Mouse (Mus musculus) midbrain, postnatal 0 days (tissue): ENCODE results near the gene Wdr18. TPM values are rescaled to one million over a fixed set of nuclear protein-coding genes. Genes with fewer than 3 reads are reported as not detected.
A peak's percentile ranks its signal among the peaks of the same experiment; 100 is the strongest.

Experiments
- ATAC-seq: fragments of 200-750 bp; cut with Nextera tagmentation; 2 replicates; pipeline ENCODE4 v1.8.0; 2017; ENCODE audit warnings: moderate number of reproducible peaks, mild to moderate bottlenecking, moderate TSS enrichment, moderate library complexity; ENCODE audit not compliant: low FRiP score
- DNase-seq: peaks from one replicate; pipeline ENCODE4 v3.0.0-alpha.2; 2015; ENCODE audit warnings: low spot score
- H3K27ac ChIP-seq: fragments of 300-500 bp; sonication (generic); 2 replicates; pipeline ENCODE4 v1.5.1; 2014; ENCODE audit warnings: low read depth, mild to moderate bottlenecking, low read length, mixed read lengths
- H3K27me3 ChIP-seq: fragments of 300-500 bp; sonication (generic); 2 replicates; pipeline ENCODE4 v1.6.1; 2014; ENCODE audit warnings: low read length, control low read depth, mixed read lengths; ENCODE audit not compliant: insufficient read depth
- H3K36me3 ChIP-seq: fragments of 300-500 bp; sonication (generic); 2 replicates; pipeline ENCODE4 v1.6.1; 2014; ENCODE audit warnings: low read length, control low read depth, mixed read lengths; ENCODE audit not compliant: insufficient read depth
- H3K4me1 ChIP-seq: fragments of 300-500 bp; sonication (generic); 2 replicates; pipeline ENCODE4 v1.6.1; 2014; ENCODE audit warnings: mild to moderate bottlenecking, control low read depth, antibody characterized with exemption, low read length, mixed read lengths; ENCODE audit not compliant: insufficient read depth
- H3K4me2 ChIP-seq: fragments of 300-500 bp; sonication (generic); 2 replicates; pipeline ENCODE4 v1.6.1; 2014; ENCODE audit warnings: low read depth, mild to moderate bottlenecking, low read length, mixed read lengths; ENCODE audit not compliant: poor library complexity, severe bottlenecking
- H3K4me3 ChIP-seq: fragments of 300-500 bp; sonication (generic); 2 replicates; pipeline ENCODE4 v1.5.1; 2014; ENCODE audit warnings: low read depth, mild to moderate bottlenecking, low read length, moderate library complexity
- H3K9ac ChIP-seq: fragments of 300-500 bp; sonication (generic); replicated peaks from 2 replicates; pipeline ENCODE4 v1.6.1; 2014; ENCODE audit warnings: mild to moderate bottlenecking, low read length, moderate library complexity, mixed read lengths; ENCODE audit not compliant: poor library complexity, severe bottlenecking
- H3K9me3 ChIP-seq: fragments of 300-500 bp; sonication (generic); 2 replicates; pipeline ENCODE4 v1.6.1; 2016; ENCODE audit warnings: low read length, control low read depth
- CTCF ChIP-seq: IDR thresholded peaks from 2 replicates; pipeline ENCODE4 v1.5.1; 2016; ENCODE audit warnings: antibody characterized with exemption, mild to moderate bottlenecking
- WGBS: fragments of 180-500 bp; shearing (Covaris S2); extraction: QIAGEN DNeasy Blood & Tissue Kit; methylation state at CpG from one replicate; pipeline ENCODE4 v1.1.7; 2014; 5-methylcytosine and 5-hydroxymethylcytosine counted together
- polyA plus RNA-seq: library from polyadenylated mRNA; unstranded; fragments of >200 nt; fragmentation: Nextera tagmentation; extraction: Ambion mirVana; gene quantifications from 2 replicates; pipeline ENCODE4 v1.2.1, GENCODE M21; 2015
- total RNA-seq: library from RNA; depleted of rRNA; stranded (reverse); fragments of >200 nt; gene quantifications from 2 replicates; pipeline ENCODE4 v1.2.3, GENCODE M21; 2014

Wdr18 gene
- total and polyA plus RNA-seq, 2 experiments from 2014 or later, result 72.6 to 102 TPM

GRCm38 (mm10) chr10:79926491-79927323 lies 33.2 kb upstream of the Wdr18 start, which contains the start of gene Arid3a:
Gene Arid3a (plus strand): TSS chr10:79927043.
- H3K36me3 ChIP-seq, result peaks cover 5% of the 10 kb centered on the region; the same call in 1 of the 2 replicates
- under 1% methylated on average over 61 of the region's 63 CpGs for WGBS
- peak within 1 kb of the TSS; percentile 82 for H3K27ac ChIP-seq
- H3K4me2 ChIP-seq, result peak within 1 kb of the TSS; percentile 90
- peak; percentile 80 for ATAC-seq
- TF ChIP-seq CTCF, result 0 out of 2 replicates have a peak, but pooled peaks have one; percentile 6
- peak within 1 kb of the TSS; percentile 86 for H3K9ac ChIP-seq
- H3K4me1 ChIP-seq, result peaks cover 6% of the 10 kb centered on the region
- peak; percentile 93 for DNase-seq
- peak within 1 kb of the TSS; percentile 89 for H3K4me3 ChIP-seq
- no peaks in the 10 kb centered on the region for H3K9me3 ChIP-seq
- H3K27me3 ChIP-seq, result peaks cover 17% of the 10 kb centered on the region

- H3K4me1 ChIP-seq, result peaks cover 4% of the 10 kb centered on the region; the same call in 1 of the 2 replicates
- H3K4me3 ChIP-seq, result peak overlapping the region; percentile 89
- peaks cover 10% of the 10 kb centered on the region; the same call in 1 of the 2 replicates for H3K36me3 ChIP-seq
- ATAC-seq (peak; percentile 29), DNase-seq (peak; percentile 53)
- peaks cover 12% of the 10 kb centered on the region for H3K27me3 ChIP-seq
- peak overlapping the region; percentile 90 for H3K4me2 ChIP-seq
- no peaks in the 10 kb centered on the region for H3K9me3 ChIP-seq
- TF ChIP-seq CTCF, result peak; percentile 36
- peak overlapping the region; percentile 82 for H3K27ac ChIP-seq
- H3K9ac ChIP-seq, result peak overlapping the region; percentile 86
- WGBS, result under 1% methylated on average over 50 of the region's 54 CpGs
These were observed 32.5 kb upstream of the Wdr18 start for GRCm38 (mm10) chr10:79927324-79928029.

- under 1% methylated on average over 25 of the region's 29 CpGs for WGBS
- no peak for TF ChIP-seq CTCF
- Histone ChIP-seq H3K9ac (peak overlapping the region; percentile 86), H3K4me1 (peaks cover 4% of the 10 kb centered on the region; the same call in 1 of the 2 replicates), H3K27ac (peak overlapping the region; percentile 82), H3K4me3 (peak overlapping the region; percentile 89), H3K27me3 (peaks cover 5% of the 10 kb centered on the region), H3K36me3 (peaks cover 10% of the 10 kb centered on the region; the same call in 1 of the 2 replicates), H3K4me2 (peak overlapping the region; percentile 90), H3K9me3 (no peaks in the 10 kb centered on the region)
- DNase-seq, result no peak
- ATAC-seq, result no peak
These were observed 31.8 kb upstream of the Wdr18 start for GRCm38 (mm10) chr10:79928030-79928694.

- DNase-seq, result no peak
- peak overlapping the region; percentile 50 for H3K9ac ChIP-seq
- H3K27ac ChIP-seq, result peak overlapping the region; percentile 82
- ATAC-seq, result no peak
- peak overlapping the region; percentile 89 for H3K4me3 ChIP-seq
- H3K9me3 ChIP-seq, result no peaks in the 10 kb centered on the region
- peak overlapping the region; percentile 90 for H3K4me2 ChIP-seq
- peaks cover 14% of the 10 kb centered on the region; the same call in 1 of the 2 replicates for H3K36me3 ChIP-seq
- peaks cover 4% of the 10 kb centered on the region; the same call in 1 of the 2 replicates for H3K4me1 ChIP-seq
- no peaks in the 10 kb centered on the region for H3K27me3 ChIP-seq
- TF ChIP-seq CTCF, result no peak
- 39% methylated on average over 7 of the region's 9 CpGs for WGBS
These were observed 30.8 kb upstream of the Wdr18 start for GRCm38 (mm10) chr10:79928907-79929701.
